In the genomic region with DNA sequence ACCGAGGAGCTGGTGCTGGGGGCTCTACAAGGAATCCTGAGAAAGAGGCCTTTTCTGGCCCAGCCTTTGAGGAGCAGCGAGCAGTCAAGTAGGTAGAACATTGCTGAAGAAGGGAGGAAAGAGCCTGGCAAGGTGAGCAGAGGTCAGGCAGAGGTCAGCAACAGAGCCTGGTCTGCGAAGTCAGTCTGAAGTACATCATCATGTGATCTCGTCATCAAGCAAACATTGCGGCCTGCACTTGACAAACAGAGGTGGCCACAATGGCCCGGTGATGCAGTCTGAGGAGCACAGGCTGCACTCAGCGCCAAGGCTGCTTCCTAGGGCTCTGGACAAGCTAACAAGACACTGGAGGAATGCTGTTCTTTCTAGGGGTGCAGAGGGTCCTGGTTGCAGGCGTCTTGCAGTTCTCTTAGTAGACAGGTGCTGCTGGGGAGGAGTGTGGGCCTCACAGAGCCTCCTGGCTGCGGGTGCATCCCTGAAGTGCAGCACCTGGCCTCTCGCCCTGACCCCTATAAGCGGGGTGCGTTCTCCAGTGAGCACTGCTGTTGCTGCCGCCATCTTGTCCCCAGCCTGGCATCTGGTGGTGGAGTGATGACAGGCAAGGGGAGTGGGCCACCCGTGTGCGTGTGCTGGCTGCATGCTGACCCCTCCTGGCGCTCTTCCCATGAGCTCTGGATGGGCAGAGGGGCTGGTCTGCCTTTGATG, we compare ENCODE assay signal across 19 mouse cellular contexts. TPM values are rescaled to one million over a fixed set of nuclear protein-coding genes. Genes with fewer than 3 reads are reported as not detected.
DNase-seq lines count a peak whose midpoint lies in the region; ATAC-seq and TF ChIP-seq lines count a peak whose summit lies in the region.
"Had no signal": no experiment of that assay in that cellular context is flagged by ENCODE, and none has a peak within 500 bp of the region (broad histone marks: within the 10 kb centered on the region; RNA-seq: fewer than 3 reads in every experiment).

No protein-coding gene starts in this region.

- no peak for ATAC-seq in limb, embryonic 11.5 days (ENCODE audit: insufficient number of reproducible peaks, low FRiP score, low TSS enrichment, low read depth)
- ATAC-seq: forebrain, embryonic 16.5 days; intestine, embryonic 16.5 days had no signal

- H3K4me3 ChIP-seq in heart, embryonic 10.5 days = no peak overlapping the region
- H3K4me3 ChIP-seq in left cerebral cortex, adult 2 months = no peak overlapping the region
- no peak overlapping the region for H3K4me3 ChIP-seq in limb, embryonic 11.5 days (ENCODE audit: low read depth, low read length)
- H3K4me3 ChIP-seq: erythroblast, embryonic 14.5 days; limb, embryonic 13.5 days; liver, embryonic 15.5 days had no signal

- no peak for DNase-seq in heart, embryonic 10.5 days (ENCODE audit: low spot score)
- no peak for DNase-seq in heart, adult 8-10 months (ENCODE audit: low spot score)
- no peak for DNase-seq in left cerebral cortex, adult 2 months (ENCODE audit: extremely low spot score in 1 of 2, low spot score in 2 of 2)
- DNase-seq in left cerebral cortex, postnatal 25 days (ENCODE audit: low spot score in 2 of 2) = no peak
- DNase-seq in limb, embryonic 11.5 days (ENCODE audit: low spot score) = no peak
- DNase-seq in lung, postnatal 36 days = peak; percentile 82
- DNase-seq in urinary bladder, adult 2 months (ENCODE audit: low spot score) = no peak
- no peak for DNase-seq in kidney, postnatal 4 days
- DNase-seq: adrenal gland, adult 8-10 months; cerebellum, adult 11 months; cerebellum, postnatal 14 days; embryo, embryonic 11 days; thymus, postnatal 25 days had no signal

- H3K27ac ChIP-seq in heart, embryonic 10.5 days = peak overlapping the region; percentile 37; the same call in 1 of the 2 replicates
- H3K27ac ChIP-seq in left cerebral cortex, adult 2 months = peak overlapping the region; percentile 96
- no peak overlapping the region for H3K27ac ChIP-seq in limb, embryonic 11.5 days (replicated peaks; ENCODE audit: low read depth, low read length)
- H3K27ac ChIP-seq: hindbrain, embryonic 14.5 days; limb, embryonic 13.5 days; liver, embryonic 15.5 days had no signal

- H3K36me3 ChIP-seq in heart, embryonic 10.5 days = peaks cover 25% of the 10 kb centered on the region
- no peaks in the 10 kb centered on the region for H3K36me3 ChIP-seq in limb, embryonic 11.5 days (ENCODE audit: control insufficient read depth, insufficient read depth, low read length)

- H3K4me1 ChIP-seq in heart, embryonic 10.5 days = peaks cover 48% of the 10 kb centered on the region
- H3K4me1 ChIP-seq in limb, embryonic 11.5 days (ENCODE audit: control insufficient read depth, insufficient read depth, low read length) = no peaks in the 10 kb centered on the region

- 74% methylated on average over 16 of the region's 16 CpGs for WGBS in heart, embryonic 10.5 days
- WGBS in limb, embryonic 11.5 days = 82% methylated on average over 16 of the region's 16 CpGs

- H3K9ac ChIP-seq in limb, embryonic 11.5 days (ENCODE audit: low read length) = peak overlapping the region; percentile 9; the same call in 1 of the 2 replicates
- H3K9ac ChIP-seq: hindbrain, embryonic 14.5 days; limb, embryonic 13.5 days; liver, embryonic 15.5 days had no signal

- TF ChIP-seq CTCF in left cerebral cortex, adult 2 months (IDR thresholded peaks at IDR 0.05) = no peak

- no peak overlapping the region for H3K4me2 ChIP-seq in limb, embryonic 11.5 days (ENCODE audit: low read depth, severe bottlenecking)
- H3K4me2 ChIP-seq: hindbrain, embryonic 14.5 days; limb, embryonic 13.5 days; liver, embryonic 15.5 days had no signal

- H3K9me3 ChIP-seq in heart, embryonic 10.5 days = no peaks in the 10 kb centered on the region
- H3K9me3 ChIP-seq in limb, embryonic 11.5 days (ENCODE audit: control insufficient read depth, low read length) = no peaks in the 10 kb centered on the region
- H3K9me3 ChIP-seq: limb, embryonic 13.5 days; liver, embryonic 15.5 days had no signal

- intact Hi-C loops in left cerebral cortex, adult 2 months (cut with DNase I) = no loop called here
- intact Hi-C loops in left cerebral cortex, postnatal 25 days (cut with DNase I) = no loop called here

- H3K27me3 ChIP-seq in heart, embryonic 10.5 days (ENCODE audit: insufficient read depth, poor library complexity, severe bottlenecking) = no peaks in the 10 kb centered on the region
- H3K27me3 ChIP-seq in limb, embryonic 11.5 days (ENCODE audit: control insufficient read depth, insufficient read depth, low read length) = no peaks in the 10 kb centered on the region
- H3K27me3 ChIP-seq: limb, embryonic 13.5 days; liver, embryonic 15.5 days had no signal

RNA-seq across cellular contexts. Expression of a gene that starts 21.7 kb away (rescaled TPM):
- 36.5 and 42.3 TPM in 2 replicates for polyA plus RNA-seq in heart, embryonic 10.5 days (2016; fragmentation: Nextera tagmentation; extraction: Ambion mirVana)
- total RNA-seq in heart, adult 8-10 months (2022) = 1 to 10 TPM; 3.2 to 4.9 (median 4.7) TPM
- 10 to 100 TPM; 18.6 to 19.6 TPM for total RNA-seq in left cerebral cortex, adult 2 months (2021)
- total RNA-seq in left cerebral cortex, postnatal 25 days (2021) = 10 to 100 TPM; 17.2 to 18.9 TPM
- 34.1 and 40.1 TPM in 2 replicates for polyA plus RNA-seq in limb, embryonic 11.5 days (2014; fragmentation: Nextera tagmentation; extraction: Ambion mirVana)
- polyA plus RNA-seq in urinary bladder, adult 2 months (2012; rRNA removed) = 3.9 and 4.5 TPM in 2 replicates

RNA-seq across cellular contexts. Expression of a gene that starts 54.1 kb away (rescaled TPM):
- 96.9 and 120 TPM in 2 replicates for polyA plus RNA-seq in heart, embryonic 10.5 days (2016; fragmentation: Nextera tagmentation; extraction: Ambion mirVana)
- total RNA-seq in heart, adult 8-10 months (2022) = 100 to 1,000 TPM; 335 to 477 (median 407) TPM
- total RNA-seq in left cerebral cortex, adult 2 months (2021) = 100 to 1,000 TPM; 138 to 140 TPM
- 100 to 1,000 TPM; 135 to 144 TPM for total RNA-seq in left cerebral cortex, postnatal 25 days (2021)
- 79.6 and 84.7 TPM in 2 replicates for polyA plus RNA-seq in limb, embryonic 11.5 days (2014; fragmentation: Nextera tagmentation; extraction: Ambion mirVana)
- polyA plus RNA-seq in urinary bladder, adult 2 months (2012; rRNA removed) = 93.3 and 105 TPM in 2 replicates
